Mouse (Mus musculus) erythroid progenitor cell, adult 5-6 weeks (primary cell): ENCODE data around the gene Scimp. TPM values are rescaled to one million over a fixed set of nuclear protein-coding genes. Genes with fewer than 3 reads are reported as not detected.
A peak's percentile ranks its signal among the peaks of the same experiment; 100 is the strongest.
"Not testable (repeated sequence)": the region's sequence is repeated elsewhere in the genome, so short reads cannot be mapped to it uniquely, and the experiment has no call there.

Source experiments
- ATAC-seq: replicated peaks from 2 replicates; pipeline ENCODE4 v1.8.0; 2016; ENCODE audit warnings: moderate number of reproducible peaks, mild to moderate bottlenecking, moderate TSS enrichment, inconsistent platforms; ENCODE audit not compliant: poor library complexity, low FRiP score, severe bottlenecking
- total RNA-seq, 2 experiments: library from RNA; stranded (forward) in 1 of 2; stranded (reverse) in 1 of 2; fragments of 150-400 nt in 1 of 2; fragments of 186-747, 209-891 nt in 1 of 2; gene quantifications; 2 replicates each; pipeline versions ENCODE4 v1.2.3 to v1.2.4; 2015 to 2017; ENCODE audit warnings: low replicate concordance in 2 of 2

The Scimp gene
- total RNA-seq, 2 experiments from 2014 or later = not detected

GRCm38 (mm10) chr11:70778058-70778457 lies 34.3 kb downstream of the Scimp start:
- not testable (repeated sequence) for ATAC-seq

DNA sequence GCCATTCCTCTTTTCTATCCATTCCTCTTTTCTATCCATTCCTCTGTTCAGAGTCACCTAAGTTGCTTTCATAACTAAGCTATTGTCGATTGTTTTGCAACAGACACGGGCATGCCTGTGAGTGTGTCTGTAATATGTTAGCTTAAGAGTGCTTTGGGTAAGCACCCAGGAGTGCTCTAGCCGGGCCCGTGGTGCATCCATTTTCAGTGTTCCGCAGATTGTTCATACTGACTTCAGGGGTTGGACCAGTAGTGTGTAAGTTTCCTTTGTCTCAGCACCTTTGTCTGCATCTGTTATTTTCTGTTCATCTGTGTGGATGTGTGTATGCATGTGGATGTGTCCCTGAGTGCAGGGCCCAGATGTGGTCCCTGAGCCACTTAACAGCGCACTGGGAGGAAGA lies 34.8 kb downstream of the Scimp start:
- no peak for ATAC-seq

GRCm38 (mm10) chr11:70776830-70777571 lies 35.4 kb downstream of the Scimp start:
- peak; percentile 88 for ATAC-seq

- no peak for ATAC-seq
These were observed 41.6 kb downstream of the Scimp start for GRCm38 (mm10) chr11:70770804-70771203.

GRCm38 (mm10) chr11:70765776-70766445 lies 46.5 kb downstream of the Scimp start:
- ATAC-seq = no peak

DNA sequence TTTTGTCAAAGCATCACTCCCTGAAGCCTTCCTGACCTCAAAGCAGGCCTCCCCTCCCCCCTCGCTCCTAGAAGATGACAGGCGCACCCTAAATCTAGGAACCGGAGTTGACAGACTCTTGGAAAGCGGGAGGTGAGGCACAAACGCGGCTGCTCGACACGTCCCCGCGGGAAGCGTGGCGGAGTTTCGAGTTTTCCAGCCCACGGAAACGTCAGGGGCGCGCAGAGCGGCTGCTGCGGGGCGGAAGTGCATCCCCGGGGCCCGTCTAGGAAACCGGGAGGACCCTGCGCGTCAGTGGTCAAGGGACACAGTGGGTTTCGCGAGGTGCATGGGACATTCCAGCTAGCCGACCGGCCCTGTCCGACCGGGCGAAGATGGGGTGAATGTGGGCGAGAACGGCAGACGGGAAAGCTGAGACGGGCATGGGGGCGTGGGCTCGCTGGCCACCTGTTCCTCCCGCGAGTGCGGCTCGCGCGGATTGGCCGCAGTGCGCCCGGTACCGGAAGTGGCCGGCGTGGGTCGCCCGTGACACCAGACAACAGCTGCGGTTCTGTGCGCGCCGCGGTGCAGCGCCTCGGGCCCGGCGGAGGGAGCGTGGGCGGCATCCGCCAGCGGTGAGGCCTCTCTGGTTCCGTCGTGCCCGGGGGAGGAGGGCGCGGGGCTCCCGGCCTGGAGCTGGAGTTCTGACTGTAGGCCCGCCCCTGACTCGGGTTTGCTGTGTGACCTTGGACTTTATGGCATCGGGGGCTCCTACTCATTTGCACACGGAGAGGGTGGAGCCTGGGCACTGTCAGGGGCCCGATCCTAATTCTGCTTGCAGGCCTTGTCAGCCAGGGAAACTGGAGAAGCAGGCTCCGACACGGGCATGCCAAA lies 48.2 kb downstream of the Scimp start, which contains the start of gene Zfp3:
Gene Zfp3, plus strand, starts transcription at position 274 of the 873 bp plus-strand sequence.
- peak; percentile 81 for ATAC-seq

GRCm38 (mm10) chr11:70763582-70763935 lies 48.8 kb downstream of the Scimp start:
- no peak for ATAC-seq

DNA sequence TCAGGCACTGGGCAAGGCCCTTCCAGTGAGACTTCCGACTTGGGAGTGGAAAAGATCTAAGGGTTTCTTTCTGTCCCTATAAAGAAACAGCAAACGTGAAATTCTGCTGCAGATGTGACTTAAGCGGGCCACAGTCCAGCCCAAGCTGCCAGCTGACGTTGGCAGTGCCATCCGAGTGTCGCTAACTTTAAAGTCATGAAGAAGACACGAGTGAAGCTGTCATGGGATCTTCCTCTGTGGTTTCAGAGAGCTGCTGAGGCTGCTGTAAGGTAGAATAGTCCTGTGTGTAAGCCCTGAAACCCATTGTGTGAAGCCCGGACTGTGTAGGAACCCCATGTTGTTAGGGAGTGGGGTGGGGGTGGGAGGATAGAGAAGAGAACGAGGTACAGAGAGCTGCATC lies 49.7 kb downstream of the Scimp start:
- no peak for ATAC-seq

GRCm38 (mm10) chr11:70760446-70760845 lies 51.9 kb downstream of the Scimp start:
- ATAC-seq = not testable (repeated sequence)

GRCm38 (mm10) chr11:70755645-70756044 lies 56.7 kb downstream of the Scimp start:
- ATAC-seq = peak; percentile 73; the same call in 1 of the 2 replicates

DNA sequence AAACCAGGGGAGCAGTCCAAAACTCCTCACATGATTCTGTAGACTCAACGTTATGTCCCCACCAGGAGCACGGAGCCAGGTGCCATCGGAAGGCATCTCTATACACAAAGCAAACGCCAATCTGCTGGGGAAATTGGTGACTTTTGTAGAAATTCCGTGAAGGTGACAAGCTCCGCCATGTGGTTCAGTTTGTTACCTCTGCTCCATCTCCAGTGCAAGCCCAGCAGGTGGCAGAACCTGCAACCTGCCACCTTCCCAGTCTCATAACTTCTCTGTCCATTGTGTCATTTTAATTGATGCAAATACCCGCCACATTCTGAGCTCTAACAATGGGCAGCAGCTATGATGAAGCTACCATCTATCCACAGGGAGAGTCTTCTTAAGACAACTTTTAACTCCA lies 57.4 kb downstream of the Scimp start:
- no peak for ATAC-seq

- no peak for ATAC-seq
These were observed 57.9 kb downstream of the Scimp start for GRCm38 (mm10) chr11:70754476-70754875.

- no peak for ATAC-seq
These were observed 59.2 kb downstream of the Scimp start for GRCm38 (mm10) chr11:70753146-70753545.

DNA sequence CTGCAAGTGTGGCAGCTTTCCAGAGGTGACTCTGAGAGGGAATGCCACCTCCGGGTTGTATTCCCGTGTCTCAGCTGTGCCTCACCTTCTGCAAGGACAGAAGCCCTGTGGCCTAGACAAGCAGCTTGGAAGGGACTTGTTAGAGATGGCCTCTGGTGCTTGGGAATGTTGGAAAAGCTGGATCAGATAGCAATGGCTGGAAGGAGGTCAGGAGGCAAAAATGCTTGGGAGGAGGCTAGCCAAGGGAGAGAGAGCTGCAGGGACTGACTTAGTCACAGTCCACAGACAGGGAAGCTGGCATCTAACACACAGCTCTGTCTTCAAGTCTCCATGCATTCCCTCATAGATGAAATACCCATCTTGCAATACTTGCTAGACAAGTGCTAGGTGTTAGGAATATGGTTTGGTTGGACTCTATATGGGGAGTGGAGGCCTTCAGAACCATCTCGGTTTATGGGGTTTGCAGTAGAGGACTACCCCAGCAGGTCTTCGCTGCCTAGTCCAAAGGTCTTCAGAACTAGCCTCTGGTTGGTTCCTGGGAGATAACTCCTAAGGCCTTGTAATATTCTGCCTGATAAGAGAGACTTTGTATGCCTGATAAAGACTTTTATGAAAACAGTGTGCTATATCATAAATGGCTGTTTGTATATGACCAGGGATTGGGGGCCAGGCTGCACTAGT lies 59.9 kb downstream of the Scimp start:
- ATAC-seq = no peak

- ATAC-seq = no peak
These were observed 64.4 kb downstream of the Scimp start for GRCm38 (mm10) chr11:70747876-70748545.

DNA sequence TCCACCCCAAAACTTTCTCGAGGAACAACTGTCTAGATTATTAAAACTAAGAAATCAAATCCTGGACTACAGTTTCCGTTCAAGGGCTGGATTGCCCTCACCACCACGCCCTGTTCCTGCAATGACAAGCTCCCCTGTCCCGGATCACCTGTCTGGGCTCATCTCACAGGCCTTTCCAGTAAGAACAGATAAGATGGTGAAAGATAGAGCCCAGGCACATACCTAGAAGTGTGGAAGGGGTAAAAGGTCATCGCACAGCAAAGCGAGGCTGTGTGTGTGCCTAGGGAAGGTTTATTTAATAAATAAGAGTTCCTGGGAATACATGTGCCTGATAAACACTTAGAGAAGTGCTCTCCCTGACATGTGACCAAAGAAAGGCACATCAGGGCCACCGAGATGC lies 66.8 kb downstream of the Scimp start:
- no peak for ATAC-seq

- ATAC-seq = no peak
These were observed 69.6 kb downstream of the Scimp start for GRCm38 (mm10) chr11:70742581-70743459.

DNA sequence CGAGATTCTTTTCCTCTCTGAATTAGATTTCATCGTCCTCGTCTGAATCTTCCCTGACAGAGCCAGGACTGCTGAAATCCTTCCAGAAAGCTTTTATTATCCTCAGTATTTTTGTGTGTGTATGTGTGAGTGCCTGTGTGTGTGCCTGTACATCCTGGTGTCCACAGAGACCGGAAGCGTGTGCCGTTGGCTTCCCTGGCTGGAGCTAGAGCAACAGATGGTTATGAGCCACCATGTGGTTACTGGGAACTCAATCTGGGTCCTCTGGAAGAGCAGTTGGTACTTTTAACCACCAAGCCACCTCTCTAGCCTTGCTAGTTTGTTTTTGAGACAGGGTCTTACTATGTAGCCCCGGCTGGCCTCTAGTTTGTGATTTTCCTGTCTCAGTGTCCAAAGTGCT lies 70.3 kb downstream of the Scimp start:
- no peak for ATAC-seq
